ENCODE assay signal across 20 mouse cellular contexts in genomic region chr14:16639153-16639943, GRCm38 (mm10).
DNase-seq lines count a peak whose midpoint lies in the region; ATAC-seq and TF ChIP-seq lines count a peak whose summit lies in the region.
"Had no signal": no experiment of that assay in that cellular context is flagged by ENCODE, and none has a peak within 500 bp of the region (broad histone marks: within the 10 kb centered on the region; RNA-seq: fewer than 3 reads in every experiment).

No protein-coding gene starts in this region.

- no peak for TF ChIP-seq CTCF in kidney, adult 2 months (conservative IDR thresholded peaks at IDR 0.05; ENCODE audit: insufficient read depth, insufficient read length, low read depth, low read length)

- no peak overlapping the region for H3K4me3 ChIP-seq in kidney, adult 2 months (ENCODE audit: insufficient read depth, low read depth, low read length)
- no peak overlapping the region for H3K4me3 ChIP-seq in hindbrain, embryonic 12.5 days
- H3K4me3 ChIP-seq: embryonic facial prominence, embryonic 12.5 days; kidney, embryonic 15.5 days; liver, embryonic 13.5 days; megakaryocyte, embryonic 14.5 days; neural tube, embryonic 13.5 days had no signal

- ATAC-seq in hindbrain, embryonic 12.5 days (ENCODE audit: low FRiP score) = no peak
- ATAC-seq: CD4-positive, CD25-positive, alpha-beta regulatory T cell, adult 4 months; lung, postnatal 0 days had no signal

- 89% methylated on average over 19 of the region's 19 CpGs for WGBS in kidney, adult 2 months
- WGBS in hindbrain, embryonic 12.5 days = 81% methylated on average over 19 of the region's 19 CpGs

- no peaks in the 10 kb centered on the region for H3K27me3 ChIP-seq in kidney, adult 2 months (replicated peaks; ENCODE audit: control insufficient read depth, insufficient read depth, low read length)
- H3K27me3 ChIP-seq in hindbrain, embryonic 12.5 days = no peaks in the 10 kb centered on the region
- H3K27me3 ChIP-seq: embryonic facial prominence, embryonic 12.5 days; kidney, embryonic 15.5 days; liver, embryonic 13.5 days; megakaryocyte, embryonic 14.5 days; neural tube, embryonic 13.5 days had no signal

- H3K36me3 ChIP-seq in kidney, adult 2 months (ENCODE audit: control insufficient read depth, insufficient read depth, low read length) = no peaks in the 10 kb centered on the region
- no peaks in the 10 kb centered on the region for H3K36me3 ChIP-seq in hindbrain, embryonic 12.5 days
- H3K36me3 ChIP-seq: embryonic facial prominence, embryonic 12.5 days; kidney, embryonic 15.5 days; liver, embryonic 13.5 days; neural tube, embryonic 13.5 days had no signal

- H3K9me3 ChIP-seq in hindbrain, embryonic 12.5 days (replicated peaks) = peaks cover 24% of the 10 kb centered on the region

- DNase-seq in kidney, adult 2 months = peak; percentile 1
- DNase-seq in kidney, postnatal 4 days = no peak
- peak; percentile 30 for DNase-seq in Muller cell, postnatal 12 days (ENCODE audit: inconsistent ontology term)
- peak; percentile 22 for DNase-seq in cerebellum, adult 11 months
- peak; percentile 61 to 71 for DNase-seq in cerebellum, postnatal 25 days
- no peak for DNase-seq in right cerebral cortex, postnatal 25 days
- DNase-seq in frontal cortex, postnatal 14 days (ENCODE audit: low spot score in 2 of 2) = no peak
- DNase-seq: adrenal gland, postnatal 36 days; heart, adult 18-20 months; layer of hippocampus, adult 9-11 months; liver, embryonic 13.5 days; spleen, adult 18-20 months; thymus, postnatal 25 days had no signal

- H3K9ac ChIP-seq in hindbrain, embryonic 12.5 days = no peak overlapping the region
- H3K9ac ChIP-seq: embryonic facial prominence, embryonic 12.5 days; kidney, embryonic 15.5 days; liver, embryonic 13.5 days; neural tube, embryonic 13.5 days had no signal

- H3K4me2 ChIP-seq in hindbrain, embryonic 12.5 days (replicated peaks) = no peak overlapping the region
- H3K4me2 ChIP-seq: embryonic facial prominence, embryonic 12.5 days; kidney, embryonic 15.5 days; liver, embryonic 13.5 days; neural tube, embryonic 13.5 days had no signal

- H3K27ac ChIP-seq in kidney, adult 2 months (ENCODE audit: insufficient read depth, low read depth, low read length) = no peak overlapping the region
- H3K27ac ChIP-seq in hindbrain, embryonic 12.5 days = no peak overlapping the region
- H3K27ac ChIP-seq: embryonic facial prominence, embryonic 12.5 days; kidney, embryonic 15.5 days; liver, embryonic 13.5 days; neural tube, embryonic 13.5 days had no signal

- no peak for TF ChIP-seq POLR2A in kidney, adult 2 months (IDR thresholded peaks at IDR 0.05; ENCODE audit: low read depth, low read length)

- H3K4me1 ChIP-seq in kidney, adult 2 months (ENCODE audit: control insufficient read depth, insufficient read depth, low read length) = no peaks in the 10 kb centered on the region
- no peaks in the 10 kb centered on the region for H3K4me1 ChIP-seq in hindbrain, embryonic 12.5 days
- H3K4me1 ChIP-seq: embryonic facial prominence, embryonic 12.5 days; kidney, embryonic 15.5 days; liver, embryonic 13.5 days; megakaryocyte, embryonic 14.5 days; neural tube, embryonic 13.5 days had no signal

Comparison
In these comparisons a context has a peak if more than half of its experiments do, and no peak if none do; other contexts are left out.
1. DNase-seq: peak in kidney, adult 2 months (single experiment), Muller cell, postnatal 12 days (single experiment), cerebellum, adult 11 months (single experiment) and cerebellum, postnatal 25 days (2 of 2); none in kidney, postnatal 4 days (0 of 2), right cerebral cortex, postnatal 25 days (single experiment) and frontal cortex, postnatal 14 days (0 of 2).